Mouse (Mus musculus) spleen, adult 2 months (tissue): ENCODE data around the gene Rnaseh1.

Experiments used
- CTCF ChIP-seq: fragments of 200-500 bp; IDR thresholded peaks from 2 replicates; pipeline ENCODE4 v1.5.1; 2011; ENCODE audit warnings: mild to moderate bottlenecking, inconsistent platforms; ENCODE audit not compliant: insufficient read depth, insufficient read length, insufficient replicate concordance; ENCODE audit errors: extremely low read depth
- POLR2A ChIP-seq: fragments of 200-500 bp; IDR thresholded peaks from 2 replicates; pipeline ENCODE4 v1.6.1; 2011; ENCODE audit warnings: low read depth, low read length, inconsistent platforms

GRCm38 (mm10) chr12:28684674-28685073 is 35.3 kb downstream of the Rnaseh1 start:
- TF ChIP-seq POLR2A (no peak), CTCF (no peak)
